Mouse (Mus musculus) MEL (cell line): ENCODE data around the gene Mob3b. TPM values are rescaled to one million over a fixed set of nuclear protein-coding genes. Genes with fewer than 3 reads are reported as not detected.

ENCODE experiments used
- DNase-seq: peaks from one replicate; pipeline ENCODE4 v3.0.0; 2011; ENCODE audit warnings: low read depth, low spot score
- H3K27ac ChIP-seq: 2 replicates; pipeline ENCODE4 v1.5.1; 2012; ENCODE audit warnings: low read depth, mild to moderate bottlenecking, control low read depth, low read length, moderate library complexity; ENCODE audit not compliant: control insufficient read depth
- H3K27me3 ChIP-seq, 2 experiments: fragments of 150-350 bp in 1 of 2; sonication (generic) in 1 of 2; 2 replicates each; pipeline ENCODE4 v1.6.1; 2012; ENCODE audit warnings: low read length in 2 of 2, mild to moderate bottlenecking in 2 of 2, improper control_type of control experiment in 1 of 2, moderate library complexity in 1 of 2; ENCODE audit not compliant: insufficient read depth in 2 of 2, control insufficient read depth in 1 of 2
- H3K36me3 ChIP-seq, 2 experiments: 2 replicates each; pipeline ENCODE4 v1.6.1; 2012 to 2014; ENCODE audit warnings: low read length in 2 of 2, improper control_type of control experiment in 1 of 2, inconsistent platforms in 1 of 2, mild to moderate bottlenecking in 1 of 2; ENCODE audit not compliant: insufficient read depth in 2 of 2, control insufficient read depth in 1 of 2
- H3K4me1 ChIP-seq, 2 experiments: fragments of 150-350 bp in 1 of 2; sonication (generic) in 1 of 2; 2 replicates each; pipeline ENCODE4 v1.6.1; 2012; ENCODE audit warnings: low read length in 2 of 2, improper control_type of control experiment in 1 of 2, mild to moderate bottlenecking in 1 of 2; ENCODE audit not compliant: insufficient read depth in 2 of 2, control insufficient read depth in 1 of 2
- H3K4me3 ChIP-seq, 2 experiments: fragments of 150-350 bp in 1 of 2; sonication (generic) in 1 of 2; 2 replicates each; pipeline ENCODE4 v1.5.1; 2012; ENCODE audit warnings: low read depth in 2 of 2, low read length in 2 of 2, mild to moderate bottlenecking in 2 of 2, moderate library complexity in 2 of 2, control low read depth in 1 of 2, improper control_type of control experiment in 1 of 2; ENCODE audit not compliant: control insufficient read depth in 1 of 2, insufficient read depth in 1 of 2
- H3K79me2 ChIP-seq: 2 replicates; pipeline ENCODE4 v1.6.1; 2012; ENCODE audit warnings: mild to moderate bottlenecking, low read length, moderate library complexity; ENCODE audit not compliant: control insufficient read depth, poor library complexity, insufficient read depth
- H3K9ac ChIP-seq: 2 replicates; pipeline ENCODE4 v1.6.1; 2012; ENCODE audit warnings: low read depth, mild to moderate bottlenecking, control low read depth, low read length, moderate library complexity; ENCODE audit not compliant: control insufficient read depth, poor library complexity, severe bottlenecking
- H3K9me3 ChIP-seq: fragments of 150-350 bp; sonication (generic); replicated peaks from 2 replicates; pipeline ENCODE4 v1.6.1; 2012; ENCODE audit warnings: mild to moderate bottlenecking, low read length, improper control_type of control experiment, moderate library complexity; ENCODE audit not compliant: insufficient read depth
- BHLHE40 ChIP-seq: IDR thresholded peaks from 2 replicates; pipeline ENCODE4 v1.6.1; 2012; ENCODE audit warnings: low read depth, mild to moderate bottlenecking, inconsistent platforms, low read length, improper control_type of control experiment, borderline replicate concordance
- CHD1 ChIP-seq: IDR thresholded peaks from 2 replicates; pipeline ENCODE4 v1.6.1; 2012; ENCODE audit warnings: low read depth, mild to moderate bottlenecking, inconsistent platforms, low read length, improper control_type of control experiment
- CHD2 ChIP-seq: IDR thresholded peaks from 2 replicates; pipeline ENCODE4 v1.6.1; 2011; ENCODE audit warnings: low read length, improper control_type of control experiment
- CTCF ChIP-seq, 3 experiments: IDR thresholded peaks in 2 of 3; conservative IDR thresholded peaks in 1 of 3; 2 replicates each; pipeline ENCODE4 v1.5.1; 2011 to 2012; ENCODE audit warnings: low read length in 3 of 3, low read depth in 2 of 3, mild to moderate bottlenecking in 2 of 3, improper control_type of control experiment in 1 of 3, inconsistent platforms in 1 of 3, mixed read lengths in 1 of 3, moderate library complexity in 1 of 3; ENCODE audit not compliant: control insufficient read depth in 1 of 3, insufficient read depth in 1 of 3, poor library complexity in 1 of 3, severe bottlenecking in 1 of 3
- E2F4 ChIP-seq: IDR thresholded peaks from 2 replicates; pipeline ENCODE4 v1.6.1; 2011; ENCODE audit warnings: low read depth, low read length, improper control_type of control experiment, borderline replicate concordance
- ELF1 ChIP-seq: IDR thresholded peaks from 2 replicates; pipeline ENCODE4 v1.6.1; 2014; ENCODE audit warnings: low read depth, mild to moderate bottlenecking, inconsistent platforms, low read length, improper control_type of control experiment, moderate library complexity
- ETS1 ChIP-seq: IDR thresholded peaks from 2 replicates; pipeline ENCODE4 v1.6.1; 2012; ENCODE audit warnings: low read depth, mild to moderate bottlenecking, inconsistent platforms, low read length, improper control_type of control experiment, moderate library complexity
- GABPA ChIP-seq: IDR thresholded peaks from 2 replicates; pipeline ENCODE4 v1.6.1; 2012; ENCODE audit warnings: low read depth, mild to moderate bottlenecking, inconsistent platforms, low read length, improper control_type of control experiment, moderate library complexity
- JUND ChIP-seq: IDR thresholded peaks from 2 replicates; pipeline ENCODE4 v1.6.1; 2011; ENCODE audit warnings: low read depth, mild to moderate bottlenecking, improper control_type of control experiment, low read length
- KAT2A ChIP-seq: conservative IDR thresholded peaks from 2 replicates; pipeline ENCODE4 v1.6.1; 2012; ENCODE audit warnings: low read depth, low read length, improper control_type of control experiment, inconsistent platforms
- MAFK ChIP-seq: IDR thresholded peaks from 2 replicates; pipeline ENCODE4 v1.6.1; 2011; ENCODE audit warnings: low read depth, mild to moderate bottlenecking, low read length, improper control_type of control experiment, borderline replicate concordance
- MAX ChIP-seq: IDR thresholded peaks from 2 replicates; pipeline ENCODE4 v1.6.1; 2011; ENCODE audit warnings: low read length, improper control_type of control experiment
- MAZ ChIP-seq: IDR thresholded peaks from 2 replicates; pipeline ENCODE4 v1.6.1; 2012; ENCODE audit warnings: low read depth, mild to moderate bottlenecking, inconsistent platforms, low read length, improper control_type of control experiment
- MEF2A ChIP-seq: IDR thresholded peaks from 2 replicates; pipeline ENCODE4 v1.6.1; 2014; ENCODE audit warnings: low read depth, mild to moderate bottlenecking, inconsistent platforms, low read length, improper control_type of control experiment; ENCODE audit not compliant: poor library complexity, insufficient replicate concordance, severe bottlenecking; ENCODE audit errors: extremely low read depth
- MXI1 ChIP-seq: IDR thresholded peaks from 2 replicates; pipeline ENCODE4 v1.6.1; 2011; ENCODE audit warnings: mild to moderate bottlenecking, low read depth, low read length, improper control_type of control experiment
- MYB ChIP-seq: IDR thresholded peaks from 2 replicates; pipeline ENCODE4 v1.6.1; 2011; ENCODE audit warnings: mild to moderate bottlenecking, low read depth, low read length, improper control_type of control experiment
- MYC ChIP-seq: IDR thresholded peaks from 2 replicates; pipeline ENCODE4 v1.6.1; 2011; ENCODE audit warnings: low read depth, mild to moderate bottlenecking, low read length, improper control_type of control experiment, moderate library complexity
- NELFE ChIP-seq: IDR thresholded peaks from 2 replicates; pipeline ENCODE4 v1.6.1; 2011; ENCODE audit warnings: low read depth, low read length, improper control_type of control experiment
- POLR2A ChIP-seq, 2 experiments: IDR thresholded peaks; 2 replicates each; pipeline ENCODE4 v1.6.1; 2011 to 2012; ENCODE audit warnings: low read length in 2 of 2, mild to moderate bottlenecking in 2 of 2, control low read depth in 1 of 2, improper control_type of control experiment in 1 of 2, low read depth in 1 of 2, moderate library complexity in 1 of 2; ENCODE audit not compliant: control insufficient read depth in 1 of 2, insufficient read depth in 1 of 2, poor library complexity in 1 of 2
- POLR2AphosphoS5 ChIP-seq: IDR thresholded peaks from 2 replicates; pipeline ENCODE4 v1.6.1; 2012; ENCODE audit warnings: low read depth, borderline replicate concordance, mild to moderate bottlenecking, inconsistent platforms, low read length, moderate library complexity, mixed read lengths
- TAL1 ChIP-seq: IDR thresholded peaks from 2 replicates; pipeline ENCODE4 v1.6.1; 2012; ENCODE audit warnings: mild to moderate bottlenecking, inconsistent platforms, low read length, moderate library complexity, mixed read lengths
- TBP ChIP-seq: IDR thresholded peaks from 2 replicates; pipeline ENCODE4 v1.8.0; 2011; ENCODE audit warnings: low read depth, low read length, improper control_type of control experiment
- ZKSCAN1 ChIP-seq: IDR thresholded peaks from 2 replicates; pipeline ENCODE4 v1.6.1; 2012; ENCODE audit warnings: low read depth, mild to moderate bottlenecking, inconsistent platforms, low read length, improper control_type of control experiment, moderate library complexity
- ZMIZ1 ChIP-seq: IDR thresholded peaks from 2 replicates; pipeline ENCODE4 v1.6.1; 2012; ENCODE audit warnings: low read depth, mild to moderate bottlenecking, inconsistent platforms, low read length, improper control_type of control experiment, moderate library complexity
- ZNF384 ChIP-seq: IDR thresholded peaks from 2 replicates; pipeline ENCODE4 v1.6.1; 2012; ENCODE audit warnings: low read depth, mild to moderate bottlenecking, inconsistent platforms, low read length, improper control_type of control experiment
- polyA plus RNA-seq, 2 experiments: library from polyadenylated mRNA; stranded (reverse) in 1 of 2; unstranded in 1 of 2; fragments of >175 nt in 1 of 2; fragments of >200 nt in 1 of 2; gene quantifications; 2 replicates each; pipeline versions ENCODE4 v1.2.1 to v1.2.4; 2012; ENCODE audit warnings: low replicate concordance in 2 of 2, low read depth in 1 of 2; ENCODE audit not compliant: insufficient read length in 2 of 2, insufficient read depth in 1 of 2, missing spikeins in 1 of 2
- total RNA-seq: library from RNA; depleted of rRNA; stranded (reverse); fragments of 300-350 nt; gene quantifications from 2 replicates; pipeline ENCODE4 v1.2.3, GENCODE M21; 2012

Mob3b gene
- total and polyA plus RNA-seq, 3 experiments, result 3.8 to 4.2 TPM; not detected in 1

DNA sequence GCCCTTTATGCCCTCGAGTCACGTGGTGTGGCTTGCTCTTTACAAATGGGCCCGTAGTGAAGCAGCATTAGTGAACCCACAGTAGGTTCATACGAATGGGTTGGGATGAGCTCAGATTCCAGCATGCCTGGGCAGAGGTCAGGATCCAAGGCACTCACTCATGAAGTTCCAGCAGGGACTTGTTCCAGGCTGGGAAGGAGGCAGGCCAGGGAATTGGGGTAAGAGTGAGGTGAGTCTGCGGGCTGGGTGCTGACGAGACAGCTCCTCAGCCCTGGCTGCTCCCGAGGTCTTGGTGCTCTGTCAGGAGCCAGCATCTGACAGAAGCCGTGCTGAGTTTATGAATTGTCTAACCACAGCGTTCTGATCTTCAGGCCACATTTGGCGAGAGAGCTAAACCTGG is 166.2 kb downstream of the Mob3b start:
- Histone ChIP-seq H3K27me3 (no peaks in the 10 kb centered on the region), H3K9ac (no peak overlapping the region), H3K4me1 (no peaks in the 10 kb centered on the region)
- no peak for TF ChIP-seq MAZ
- TF ChIP-seq TAL1, result no peak
- TF ChIP-seq ELF1, result no peak
- no peak for TF ChIP-seq NELFE
- TF ChIP-seq ZMIZ1, result no peak
- no peak for TF ChIP-seq MYC
- no peak for TF ChIP-seq ZKSCAN1
- TF ChIP-seq ZNF384, result no peak
- TF ChIP-seq, all 39 proteins: peak for 0
- DNase-seq, result no peak
- Histone ChIP-seq H3K27ac (no peak overlapping the region), H3K36me3 (no peaks in the 10 kb centered on the region), H3K9me3 (no peaks in the 10 kb centered on the region), H3K79me2 (no peaks in the 10 kb centered on the region), H3K4me3 (no peak overlapping the region)

DNA sequence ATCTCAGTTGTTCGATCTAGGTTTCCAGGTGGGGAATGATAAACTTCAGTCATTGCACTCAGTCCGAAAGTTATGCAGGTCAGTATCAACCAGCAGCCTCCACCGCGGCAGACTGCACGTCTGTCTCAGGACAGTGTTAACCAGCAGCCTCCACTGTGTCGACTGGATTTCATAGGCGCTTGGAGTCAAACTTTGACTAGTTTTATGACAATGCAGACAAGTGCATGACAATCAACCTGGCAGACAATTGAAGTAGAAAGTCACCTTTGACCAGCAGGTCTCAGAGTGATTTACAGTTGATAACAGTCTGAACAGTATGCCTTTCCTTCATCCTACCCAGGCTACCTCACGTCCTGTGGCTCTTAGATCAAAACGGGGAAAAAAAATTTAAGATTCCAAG is 166.6 kb downstream of the Mob3b start:
- H3K27ac ChIP-seq, result no peak overlapping the region
- TF ChIP-seq POLR2A (IDR thresholded peaks at IDR 0.05; ENCODE audit: control insufficient read depth in 1 of 2, insufficient read depth in 1 of 2, low read depth in 1 of 2, low read length in 2 of 2, poor library complexity in 1 of 2) (no peak), CHD2 (no peak), MEF2A (no peak), ZMIZ1 (no peak), MYB (no peak), TBP (no peak), MAX (no peak), ETS1 (no peak), E2F4 (no peak), CHD1 (no peak), POLR2AphosphoS5 (no peak), JUND (no peak), MXI1 (no peak), GABPA (no peak), CTCF (IDR thresholded peaks at IDR 0.05 in 2 of 3, conservative IDR thresholded peaks at IDR 0.05 in 1 of 3; ENCODE audit: control insufficient read depth in 1 of 3, insufficient read depth in 1 of 3, low read depth in 2 of 3, low read length in 3 of 3, poor library complexity in 1 of 3, severe bottlenecking in 1 of 3) (no peak), MAFK (no peak), ELF1 (no peak), KAT2A (no peak), BHLHE40 (no peak), ZNF384 (no peak)
- TF ChIP-seq, all 39 proteins: peak for 0
- Histone ChIP-seq H3K4me1 (no peaks in the 10 kb centered on the region), H3K9ac (no peak overlapping the region), H3K27me3 (no peaks in the 10 kb centered on the region), H3K4me3 (no peak overlapping the region), H3K36me3 (no peaks in the 10 kb centered on the region), H3K79me2 (no peaks in the 10 kb centered on the region), H3K9me3 (no peaks in the 10 kb centered on the region)
- no peak for DNase-seq
